Mouse (Mus musculus) frontal cortex, postnatal 14 days (tissue): ENCODE measurements around the gene Chd3.

ENCODE experiments used
- DNase-seq, 2 experiments: peaks; one replicate each; pipeline ENCODE4 v3.0.0; 2022; ENCODE audit warnings: low spot score in 2 of 2

Gene Chd3

GRCm38 (mm10) chr11:69369215-69369989 is at the start of gene Chd3:
Gene Chd3 (minus strand): TSS chr11:69369406.
- no peak for DNase-seq

DNA sequence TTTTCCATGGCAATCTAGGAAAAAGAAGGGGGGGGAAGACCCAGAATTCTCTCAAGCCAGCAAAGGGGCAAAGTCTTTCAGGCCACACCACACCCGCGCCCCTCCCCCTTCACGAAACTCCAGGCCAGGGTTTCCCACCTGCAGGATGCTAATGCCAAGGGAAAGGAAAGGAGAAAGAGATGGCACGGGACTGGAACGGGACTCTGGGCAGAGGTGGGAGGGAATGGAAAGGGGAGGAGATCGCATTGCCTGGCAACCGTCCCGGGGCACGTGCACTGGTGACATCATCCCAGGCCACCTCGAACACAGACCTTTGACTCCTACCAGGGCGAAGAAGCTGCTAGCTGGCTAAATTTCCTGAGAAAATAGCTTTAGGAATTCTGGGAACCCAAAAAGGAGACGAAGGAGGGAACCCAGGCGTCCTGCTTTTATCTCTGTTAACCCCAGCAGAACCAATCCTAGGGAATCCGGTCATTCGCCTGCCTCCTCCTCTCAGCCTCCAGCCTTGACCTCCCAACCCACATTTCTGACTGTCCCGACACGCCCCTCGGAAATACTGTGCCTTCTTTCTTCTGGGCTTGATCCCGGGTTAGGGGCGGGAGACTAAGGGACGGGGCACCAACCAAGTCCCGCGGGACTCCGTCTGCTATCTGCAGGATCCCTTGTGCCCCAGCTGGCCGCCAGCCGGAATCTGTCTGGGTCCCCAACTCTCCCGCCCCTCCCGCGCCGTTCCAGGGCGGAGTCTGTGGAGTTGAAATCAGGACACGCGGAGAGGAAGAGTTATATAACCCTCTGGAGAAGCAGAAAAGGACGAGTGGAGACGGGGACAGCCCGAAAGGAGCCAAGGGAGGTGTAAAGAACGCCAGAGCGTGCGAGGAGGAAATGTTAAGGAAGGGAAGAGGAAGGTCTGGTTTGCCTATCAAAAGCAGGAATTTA is 48.5 kb upstream of the Chd3 start:
- peak; percentile 88 to 95 for DNase-seq

- DNase-seq: peak in 1 of 2 experiments; percentile 23
These were observed 47.8 kb upstream of the Chd3 start for GRCm38 (mm10) chr11:69416921-69417448.

DNA sequence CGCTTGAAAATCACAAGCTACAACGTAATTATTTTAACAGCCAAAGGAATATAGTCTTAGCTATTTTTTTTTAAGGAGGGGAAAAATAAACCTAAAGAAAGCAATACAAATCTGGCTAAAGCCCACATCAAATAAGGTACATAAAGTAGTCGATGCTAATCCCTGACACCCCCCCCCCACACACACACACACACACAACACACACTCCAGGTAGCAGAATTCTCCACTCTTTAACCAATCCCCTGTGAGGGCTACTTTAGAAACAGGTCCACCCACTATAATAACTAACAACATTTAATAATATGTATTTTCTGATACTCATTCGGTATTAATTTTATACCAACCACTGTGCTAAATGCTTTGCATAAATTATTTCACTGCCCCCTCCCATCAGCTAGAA is 47.3 kb upstream of the Chd3 start:
- DNase-seq: no peak

- DNase-seq: peak; percentile 30 to 49
These were observed 46.7 kb upstream of the Chd3 start for GRCm38 (mm10) chr11:69415668-69416451.

GRCm38 (mm10) chr11:69415327-69415667 is 46.1 kb upstream of the Chd3 start:
- peak in 1 of 2 experiments; percentile 53 for DNase-seq

GRCm38 (mm10) chr11:69414421-69415326 is 45.5 kb upstream of the Chd3 start:
- DNase-seq: peak in 1 of 2 experiments; percentile 41

DNA sequence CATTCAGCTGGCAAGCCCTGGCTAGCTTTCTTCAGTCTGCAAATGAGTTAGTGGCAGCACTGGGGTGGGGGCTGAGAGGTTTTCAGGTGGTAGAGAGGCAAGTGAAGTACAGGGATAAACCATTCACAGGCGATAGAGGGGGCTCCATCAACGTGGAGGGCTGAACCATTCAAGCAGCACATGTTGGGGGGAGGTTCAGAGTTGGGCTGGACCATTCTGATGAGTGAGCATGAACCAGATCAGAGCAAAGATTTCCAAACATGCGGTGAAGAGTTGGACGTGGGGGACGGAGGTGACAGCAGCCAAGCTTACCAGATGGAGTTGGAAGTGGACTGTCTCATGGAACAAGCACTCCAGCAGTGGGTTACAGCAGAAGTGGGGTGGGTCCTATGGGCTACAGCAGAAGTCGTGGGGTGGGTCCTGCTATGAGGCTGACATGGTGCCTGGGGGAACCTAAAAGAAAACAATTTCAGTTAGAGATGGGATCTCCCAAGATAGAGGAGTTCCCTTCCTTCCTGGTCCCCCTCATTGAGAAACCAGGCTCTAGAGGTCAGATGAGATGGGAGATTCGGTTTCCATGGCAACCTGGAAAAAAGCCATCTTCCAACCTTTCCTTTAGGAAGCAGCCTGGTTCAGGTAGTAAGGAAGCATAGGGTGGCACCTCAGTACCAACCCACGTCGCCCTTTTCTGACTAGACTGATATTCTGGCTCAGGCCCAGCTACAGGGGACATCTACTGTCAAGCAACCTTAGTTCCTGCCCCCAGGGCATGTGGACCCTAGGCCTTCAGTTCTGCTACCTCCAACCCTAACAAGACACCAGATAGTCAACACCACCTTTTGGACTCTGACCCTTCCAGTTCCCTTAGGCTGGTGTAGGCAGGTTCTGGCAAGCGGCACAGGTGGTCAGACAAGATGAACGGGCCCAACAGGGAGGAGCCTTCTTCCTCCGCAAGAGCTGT is 44.3 kb upstream of the Chd3 start, which contains the start of gene Kdm6b:
TSS of gene Kdm6b (minus strand) at position 455 of the 961 bp plus-strand sequence.
- peak; percentile 45 to 64 for DNase-seq

- DNase-seq: no peak
These were observed 43.3 kb upstream of the Chd3 start for GRCm38 (mm10) chr11:69412548-69412947.

GRCm38 (mm10) chr11:69411538-69412203 is 42.5 kb upstream of the Chd3 start:
- peak; percentile 52 to 56 for DNase-seq

DNA sequence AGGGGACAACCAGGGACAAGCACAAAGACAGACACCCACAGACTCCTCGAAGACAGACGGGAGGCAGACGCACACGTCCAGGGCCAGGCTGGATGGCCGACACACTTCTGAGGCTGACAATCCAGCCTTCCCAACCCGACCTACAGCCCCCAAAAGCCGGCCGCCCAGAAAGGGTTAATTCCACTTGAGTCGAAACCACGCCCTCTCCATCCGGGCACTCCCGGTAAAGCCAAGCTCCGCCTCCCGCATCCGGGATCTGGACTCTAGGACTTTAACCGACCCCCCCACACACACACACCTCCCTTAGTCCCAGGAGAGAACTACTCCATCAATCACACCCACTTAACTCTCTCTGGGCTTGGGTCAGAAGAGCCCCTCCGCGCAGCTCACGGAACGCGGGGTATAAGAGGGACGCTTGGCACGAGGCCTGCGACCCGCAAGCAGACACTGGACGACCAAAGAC is 41.9 kb upstream of the Chd3 start:
- DNase-seq: peak; percentile 90 to 95

DNA sequence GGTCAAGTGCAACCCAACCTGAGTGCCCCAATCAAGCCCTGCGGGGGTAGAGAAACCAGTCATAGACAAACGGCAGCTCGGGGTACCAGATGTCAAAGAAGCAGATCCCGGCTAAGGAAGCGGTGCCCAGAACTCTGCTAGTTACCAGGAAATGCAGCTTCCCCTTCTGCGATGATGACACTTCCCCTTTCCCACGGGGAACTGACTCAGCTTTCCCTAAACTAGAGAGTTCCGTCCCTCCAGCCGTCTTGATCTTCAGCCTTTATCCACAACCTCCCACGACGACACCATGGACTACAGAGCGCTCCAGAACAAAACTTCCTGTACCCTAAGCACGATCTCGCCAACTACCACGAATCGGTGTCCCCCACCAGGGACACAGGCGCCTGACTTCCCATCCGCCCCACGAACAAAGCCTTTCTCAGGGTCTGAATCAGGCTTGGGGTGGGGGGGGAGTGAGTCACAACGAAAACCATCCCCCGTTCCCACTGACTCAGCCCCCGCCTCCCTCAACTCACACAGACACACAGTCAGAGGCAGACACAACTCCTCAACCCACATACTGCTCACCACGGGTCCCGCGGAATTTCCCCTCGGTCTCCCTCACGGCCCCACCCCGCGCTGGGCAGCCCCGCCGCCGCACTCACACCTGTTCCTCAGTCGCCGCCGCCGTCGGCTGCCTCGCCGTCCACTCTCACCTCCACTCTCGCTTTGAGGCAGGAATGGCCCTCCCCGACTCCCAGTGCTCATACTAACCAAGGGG is 41.3 kb upstream of the Chd3 start:
- peak; percentile 47 to 53 for DNase-seq

- no peak for DNase-seq
These were observed 40.8 kb upstream of the Chd3 start for GRCm38 (mm10) chr11:69410045-69410309.

DNA sequence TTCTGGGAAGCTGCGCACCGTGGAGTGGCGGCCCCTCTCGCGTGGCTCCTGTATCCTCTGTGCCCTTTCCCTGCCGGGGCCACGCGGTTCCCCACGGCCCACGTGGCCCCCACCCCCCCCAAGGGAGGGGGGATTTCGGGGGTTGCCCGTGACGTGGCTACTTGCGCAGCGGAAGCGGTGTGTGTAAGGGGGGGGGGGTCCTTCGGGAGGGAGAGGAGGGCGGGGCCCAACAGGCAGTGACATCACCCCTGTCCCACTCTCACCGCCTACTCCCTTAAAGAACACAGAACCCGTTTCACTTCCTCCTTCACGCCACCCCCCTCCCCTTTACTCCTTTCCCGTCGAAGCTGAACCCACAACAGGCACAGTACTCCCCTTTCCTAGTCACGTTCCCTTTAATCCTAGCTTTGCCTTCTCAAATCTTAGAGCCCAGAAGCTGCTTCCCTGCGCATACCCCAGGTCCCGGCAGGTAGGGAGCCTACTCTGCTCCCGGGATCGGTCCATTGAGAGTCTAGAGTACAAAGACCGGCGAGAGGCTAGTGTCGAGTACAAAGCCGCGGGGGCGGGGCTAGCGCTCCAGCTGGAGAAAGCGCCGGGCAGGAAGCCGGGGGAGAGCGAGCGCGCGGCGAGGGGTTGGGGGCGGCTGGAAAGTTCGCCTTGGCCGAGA is 40.3 kb upstream of the Chd3 start:
- DNase-seq: peak; percentile 71 to 79

DNA sequence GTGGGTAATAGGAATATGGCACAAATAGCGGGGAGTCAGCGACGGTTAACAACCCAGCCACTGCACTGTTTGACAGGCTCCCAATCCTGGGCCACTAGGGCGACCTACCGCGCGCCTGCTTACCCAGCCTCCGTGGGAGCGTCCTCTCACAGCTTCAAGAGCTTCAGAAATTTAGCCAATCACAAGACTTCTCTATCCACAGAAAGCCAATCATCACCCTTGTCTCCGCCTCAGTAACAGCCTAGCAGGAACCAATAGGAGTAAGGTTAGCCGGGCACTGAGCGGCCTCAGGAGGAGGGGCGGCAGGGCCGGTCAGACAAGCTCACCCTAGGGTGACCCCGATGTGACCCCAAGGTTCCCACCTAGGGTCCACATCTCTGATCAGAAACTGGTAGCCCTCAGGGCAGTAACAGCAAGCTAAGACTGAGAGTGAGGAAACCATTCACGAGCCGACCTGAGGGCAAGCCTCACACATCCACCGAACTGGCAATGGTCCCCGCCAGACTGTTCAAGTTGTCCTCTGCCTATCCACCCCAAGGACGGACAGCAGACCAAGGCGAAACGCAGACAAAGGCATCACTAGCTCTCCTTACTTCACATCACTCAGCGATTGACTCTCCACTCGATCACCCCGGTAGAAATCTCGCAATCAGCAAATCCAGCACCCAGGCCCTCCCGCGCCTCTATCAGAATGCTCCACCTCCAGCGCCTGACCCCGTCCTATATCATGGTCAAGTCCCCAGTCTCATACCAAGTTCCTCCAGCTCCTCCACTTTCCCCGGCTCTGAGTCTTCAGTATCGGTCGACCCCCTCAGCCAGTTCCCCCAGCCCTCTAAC is 39.6 kb upstream of the Chd3 start:
- peak; percentile 74 to 82 for DNase-seq

- no peak for DNase-seq
These were observed 38.5 kb upstream of the Chd3 start for GRCm38 (mm10) chr11:69407724-69408004.
